Mouse (Mus musculus): ENCODE results near the gene Ahr.

- TF ChIP-seq CTCF (IDR thresholded peaks at IDR 0.05; ENCODE audit: control insufficient read depth, insufficient read depth, low read length) (no peak), POLR2A (IDR thresholded peaks at IDR 0.05; ENCODE audit: borderline replicate concordance, control insufficient read depth, low read depth, low read length) (no peak)
These were observed 38.9 kb upstream of the Ahr start for GRCm38 (mm10) chr12:35573713-35574112.

Measured in bone marrow, adult 2 months (tissue).